Mouse (Mus musculus): ENCODE measurements around the gene Zscan29.

- TF ChIP-seq CTCF (IDR thresholded peaks at IDR 0.05; ENCODE audit: low read depth) (no peak), EP300 (IDR thresholded peaks at IDR 0.05; ENCODE audit: low read depth) (no peak)
These were observed 29.5 kb downstream of the Zscan29 start for GRCm38 (mm10) chr2:121141216-121142035.

Measured in liver, postnatal 0 days (tissue).